20 mouse cellular contexts compared by ENCODE assay signal in genomic region chr2:29671856-29672255, GRCm38 (mm10). TPM values are rescaled to one million over a fixed set of nuclear protein-coding genes. Genes with fewer than 3 reads are reported as not detected.
DNase-seq lines count a peak whose midpoint lies in the region; ATAC-seq lines count a peak whose summit lies in the region.
"Had no signal": no experiment of that assay in that cellular context is flagged by ENCODE, and none has a peak within 500 bp of the region (broad histone marks: within the 10 kb centered on the region; RNA-seq: fewer than 3 reads in every experiment).

No protein-coding gene starts in this region.

- no peaks in the 10 kb centered on the region for H3K9me3 ChIP-seq in embryonic facial prominence, embryonic 14.5 days (ENCODE audit: control insufficient read depth, low read length)
- no peaks in the 10 kb centered on the region for H3K9me3 ChIP-seq in embryonic facial prominence, embryonic 10.5 days
- no peaks in the 10 kb centered on the region for H3K9me3 ChIP-seq in heart, embryonic 14.5 days (ENCODE audit: control insufficient read depth, low read length)
- H3K9me3 ChIP-seq in heart, embryonic 11.5 days (replicated peaks; ENCODE audit: control insufficient read depth, low read length) = no peaks in the 10 kb centered on the region
- H3K9me3 ChIP-seq in midbrain, embryonic 11.5 days (ENCODE audit: control insufficient read depth, low read length) = no peaks in the 10 kb centered on the region
- no peaks in the 10 kb centered on the region for H3K9me3 ChIP-seq in midbrain, embryonic 10.5 days (replicated peaks)
- H3K9me3 ChIP-seq in embryonic facial prominence, embryonic 15.5 days (replicated peaks) = no peaks in the 10 kb centered on the region

- 0 out of 2 replicates have a peak overlapping the region, but pooled peaks have one; percentile 80 for H3K27ac ChIP-seq in embryonic facial prominence, embryonic 14.5 days (replicated peaks; ENCODE audit: low read depth, low read length)
- H3K27ac ChIP-seq in embryonic facial prominence, embryonic 10.5 days (replicated peaks) = no peak overlapping the region
- H3K27ac ChIP-seq in heart, embryonic 14.5 days (replicated peaks in 1 of 2; ENCODE audit: control insufficient read depth in 1 of 2, insufficient read depth in 1 of 2, low read depth in 2 of 2, low read length in 2 of 2) = peak overlapping the region in 1 of 2 experiments; percentile 48; a peak in 2 of 4 replicates
- no peak overlapping the region for H3K27ac ChIP-seq in heart, embryonic 11.5 days (ENCODE audit: low read depth, low read length)
- no peak overlapping the region for H3K27ac ChIP-seq in midbrain, embryonic 11.5 days (ENCODE audit: low read depth, low read length)
- no peak overlapping the region for H3K27ac ChIP-seq in midbrain, embryonic 10.5 days (replicated peaks)
- H3K27ac ChIP-seq in embryonic facial prominence, embryonic 15.5 days (replicated peaks) = peak overlapping the region; percentile 80; the same call in 1 of the 2 replicates
- H3K27ac ChIP-seq: kidney, postnatal 0 days; stomach, postnatal 0 days had no signal

- H3K4me1 ChIP-seq in embryonic facial prominence, embryonic 14.5 days (ENCODE audit: control insufficient read depth, insufficient read depth, low read length) = peaks cover 28% of the 10 kb centered on the region
- peaks cover 35% of the 10 kb centered on the region for H3K4me1 ChIP-seq in embryonic facial prominence, embryonic 10.5 days
- peaks cover 21 to 53% of the 10 kb centered on the region in 2 experiments for H3K4me1 ChIP-seq in heart, embryonic 14.5 days (ENCODE audit: control insufficient read depth in 2 of 2, insufficient read depth in 2 of 2, low read length in 2 of 2)
- peaks cover 34% of the 10 kb centered on the region for H3K4me1 ChIP-seq in heart, embryonic 11.5 days (ENCODE audit: control insufficient read depth, insufficient read depth, low read length)
- peaks cover 8% of the 10 kb centered on the region for H3K4me1 ChIP-seq in midbrain, embryonic 11.5 days (ENCODE audit: control insufficient read depth, insufficient read depth, low read length)
- H3K4me1 ChIP-seq in midbrain, embryonic 10.5 days = peaks cover 66% of the 10 kb centered on the region
- H3K4me1 ChIP-seq in embryonic facial prominence, embryonic 15.5 days = peaks cover 47% of the 10 kb centered on the region

- no peak for ATAC-seq in embryonic facial prominence, embryonic 14.5 days (ENCODE audit: low read depth)
- no peak for ATAC-seq in heart, embryonic 14.5 days (ENCODE audit: insufficient number of reproducible peaks, insufficient read depth, low FRiP score, low read depth)
- no peak for ATAC-seq in heart, embryonic 11.5 days (replicated peaks; ENCODE audit: insufficient number of reproducible peaks, low FRiP score, low TSS enrichment)
- no peak for ATAC-seq in midbrain, embryonic 11.5 days (ENCODE audit: low FRiP score)
- ATAC-seq in embryonic facial prominence, embryonic 15.5 days (ENCODE audit: insufficient number of reproducible peaks, low FRiP score, low TSS enrichment, low read depth) = no peak
- ATAC-seq: hindbrain, embryonic 16.5 days; liver, postnatal 0 days had no signal

- H3K9ac ChIP-seq in embryonic facial prominence, embryonic 14.5 days (ENCODE audit: low read depth, low read length) = no peak overlapping the region
- peak overlapping the region; percentile 35; the same call in 1 of the 2 replicates for H3K9ac ChIP-seq in heart, embryonic 14.5 days (ENCODE audit: low read length)
- no peak overlapping the region for H3K9ac ChIP-seq in heart, embryonic 11.5 days (ENCODE audit: low read depth, low read length)
- no peak overlapping the region for H3K9ac ChIP-seq in midbrain, embryonic 11.5 days (ENCODE audit: low read length)
- no peak overlapping the region for H3K9ac ChIP-seq in embryonic facial prominence, embryonic 15.5 days
- H3K9ac ChIP-seq: liver, postnatal 0 days had no signal

- no peaks in the 10 kb centered on the region for H3K36me3 ChIP-seq in embryonic facial prominence, embryonic 14.5 days (ENCODE audit: control insufficient read depth, insufficient read depth, low read length)
- peaks cover 5% of the 10 kb centered on the region; the same call in 1 of the 2 replicates for H3K36me3 ChIP-seq in embryonic facial prominence, embryonic 10.5 days (replicated peaks)
- H3K36me3 ChIP-seq in heart, embryonic 14.5 days (ENCODE audit: control insufficient read depth, insufficient read depth, low read length) = no peaks in the 10 kb centered on the region
- H3K36me3 ChIP-seq in heart, embryonic 11.5 days (ENCODE audit: control insufficient read depth, insufficient read depth, low read length) = no peaks in the 10 kb centered on the region
- no peaks in the 10 kb centered on the region for H3K36me3 ChIP-seq in midbrain, embryonic 11.5 days (ENCODE audit: control insufficient read depth, insufficient read depth, low read length)
- no peaks in the 10 kb centered on the region for H3K36me3 ChIP-seq in midbrain, embryonic 10.5 days
- no peaks in the 10 kb centered on the region for H3K36me3 ChIP-seq in embryonic facial prominence, embryonic 15.5 days

- WGBS in embryonic facial prominence, embryonic 14.5 days = 84% methylated on average over 3 of the region's 3 CpGs
- 92% methylated on average over 3 of the region's 3 CpGs for WGBS in embryonic facial prominence, embryonic 10.5 days
- 88% methylated on average over 3 of the region's 3 CpGs for WGBS in heart, embryonic 14.5 days
- 90% methylated on average over 3 of the region's 3 CpGs for WGBS in heart, embryonic 11.5 days (ENCODE audit: insufficient replicate concordance)
- 89% methylated on average over 3 of the region's 3 CpGs for WGBS in midbrain, embryonic 11.5 days
- WGBS in midbrain, embryonic 10.5 days = 87% methylated on average over 3 of the region's 3 CpGs
- 83% methylated on average over 3 of the region's 3 CpGs for WGBS in embryonic facial prominence, embryonic 15.5 days

- no peak overlapping the region for H3K4me3 ChIP-seq in embryonic facial prominence, embryonic 14.5 days (ENCODE audit: low read depth, low read length)
- H3K4me3 ChIP-seq in embryonic facial prominence, embryonic 10.5 days = no peak overlapping the region
- no peak overlapping the region for H3K4me3 ChIP-seq in heart, embryonic 14.5 days (ENCODE audit: control insufficient read depth in 1 of 2, insufficient read depth in 1 of 2, low read depth in 1 of 2, low read length in 2 of 2)
- no peak overlapping the region for H3K4me3 ChIP-seq in heart, embryonic 11.5 days (ENCODE audit: low read depth, low read length)
- H3K4me3 ChIP-seq in midbrain, embryonic 11.5 days (ENCODE audit: low read depth, low read length) = no peak overlapping the region
- H3K4me3 ChIP-seq in midbrain, embryonic 10.5 days = no peak overlapping the region
- no peak overlapping the region for H3K4me3 ChIP-seq in embryonic facial prominence, embryonic 15.5 days (replicated peaks)

- no peaks in the 10 kb centered on the region for H3K27me3 ChIP-seq in embryonic facial prominence, embryonic 14.5 days (replicated peaks; ENCODE audit: control insufficient read depth, insufficient read depth, low read length)
- no peaks in the 10 kb centered on the region for H3K27me3 ChIP-seq in embryonic facial prominence, embryonic 10.5 days (replicated peaks; ENCODE audit: low read depth, poor library complexity, severe bottlenecking)
- no peaks in the 10 kb centered on the region for H3K27me3 ChIP-seq in heart, embryonic 14.5 days (ENCODE audit: control insufficient read depth, insufficient read depth, low read length)
- no peaks in the 10 kb centered on the region for H3K27me3 ChIP-seq in heart, embryonic 11.5 days (ENCODE audit: control insufficient read depth, insufficient read depth, low read length)
- no peaks in the 10 kb centered on the region for H3K27me3 ChIP-seq in midbrain, embryonic 11.5 days (ENCODE audit: control insufficient read depth, insufficient read depth, low read length)
- no peaks in the 10 kb centered on the region for H3K27me3 ChIP-seq in midbrain, embryonic 10.5 days (ENCODE audit: low read depth, poor library complexity, severe bottlenecking)
- no peaks in the 10 kb centered on the region for H3K27me3 ChIP-seq in embryonic facial prominence, embryonic 15.5 days

- no peak for DNase-seq in embryonic facial prominence, embryonic 14.5 days (ENCODE audit: low spot score)
- DNase-seq in embryonic facial prominence, embryonic 10.5 days (ENCODE audit: low spot score) = no peak
- peak; percentile 64 for DNase-seq in midbrain, embryonic 11.5 days (ENCODE audit: low spot score, missing footprints)
- DNase-seq in midbrain, embryonic 10.5 days (ENCODE audit: low spot score) = no peak
- DNase-seq: adrenal gland, postnatal 36 days; B cell, adult 2 months; cerebellum, adult 8-10 months; heart, postnatal 14 days; kidney, adult 11 months; liver; liver, postnatal 0 days; lung, postnatal 10 days; midbrain, embryonic 14.5 days; retina, postnatal 1 day had no signal

- no peak overlapping the region for H3K4me2 ChIP-seq in embryonic facial prominence, embryonic 14.5 days (ENCODE audit: low read depth, low read length)
- no peak overlapping the region for H3K4me2 ChIP-seq in heart, embryonic 14.5 days (ENCODE audit: low read length)
- no peak overlapping the region for H3K4me2 ChIP-seq in heart, embryonic 11.5 days
- H3K4me2 ChIP-seq in midbrain, embryonic 11.5 days = no peak overlapping the region
- H3K4me2 ChIP-seq in embryonic facial prominence, embryonic 15.5 days (replicated peaks) = no peak overlapping the region

RNA-seq across cellular contexts. Expression of gene Rapgef1, which starts 52.3 kb away (rescaled TPM):
- 19.0 and 22.4 TPM in 2 replicates for polyA plus RNA-seq in embryonic facial prominence, embryonic 14.5 days (2014; fragmentation: Nextera tagmentation; extraction: Ambion mirVana)
- 16.5 and 17.3 TPM in 2 replicates for polyA plus RNA-seq in embryonic facial prominence, embryonic 10.5 days (2016; fragmentation: Nextera tagmentation; extraction: Ambion mirVana)
- 12.6 and 14.5 TPM in 2 replicates for polyA plus RNA-seq in heart, embryonic 14.5 days (2014; fragmentation: Nextera tagmentation; extraction: Ambion mirVana)
- polyA plus RNA-seq in heart, embryonic 11.5 days (2014; fragmentation: Nextera tagmentation; extraction: Ambion mirVana) = 9.1 and 9.8 TPM in 2 replicates
- 12.4 and 15.6 TPM in 2 replicates for polyA plus RNA-seq in midbrain, embryonic 11.5 days (2014; fragmentation: Nextera tagmentation; extraction: Ambion mirVana)
- polyA plus RNA-seq in midbrain, embryonic 10.5 days (2016; fragmentation: Nextera tagmentation; extraction: Ambion mirVana) = 14.4 and 15.4 TPM in 2 replicates
- 17.0 and 18.6 TPM in 2 replicates for polyA plus RNA-seq in embryonic facial prominence, embryonic 15.5 days (2015; fragmentation: Nextera tagmentation; extraction: Ambion mirVana)

Comparison
In these comparisons a context has a peak if more than half of its experiments do, and no peak if none do; other contexts are left out.
1. H3K27ac ChIP-seq: peak in embryonic facial prominence, embryonic 14.5 days (single experiment) and embryonic facial prominence, embryonic 15.5 days (single experiment); none in embryonic facial prominence, embryonic 10.5 days (single experiment), heart, embryonic 11.5 days (single experiment), midbrain, embryonic 11.5 days (single experiment) and midbrain, embryonic 10.5 days (single experiment).